Mouse (Mus musculus) heart, embryonic 12.5 days (tissue): ENCODE measurements at regions not wholly inside any gene's neighbourhood (a gene's known extent, or its start where the extent isn't known, plus 50 kb on each side); places are given as distances from the start of the nearest gene placed in this dataset.

Source experiments
- ATAC-seq: fragments of 200-750 bp; cut with Nextera tagmentation; 2 replicates; pipeline ENCODE4 v1.8.0; 2017; ENCODE audit warnings: moderate TSS enrichment, moderate library complexity; ENCODE audit not compliant: insufficient number of reproducible peaks, low FRiP score
- H3K27ac ChIP-seq: fragments of 300-500 bp; sonication (generic); 2 replicates; pipeline ENCODE4 v1.5.1; 2016; ENCODE audit warnings: mild to moderate bottlenecking, moderate library complexity; ENCODE audit not compliant: poor library complexity, severe bottlenecking
- H3K27me3 ChIP-seq: fragments of 300-500 bp; sonication (generic); replicated peaks from 2 replicates; pipeline ENCODE4 v1.6.1; 2016; ENCODE audit warnings: mild to moderate bottlenecking, moderate library complexity
- H3K36me3 ChIP-seq: fragments of 300-500 bp; sonication (generic); 2 replicates; pipeline ENCODE4 v1.6.1; 2016; ENCODE audit warnings: mild to moderate bottlenecking, moderate library complexity
- H3K4me1 ChIP-seq: fragments of 300-500 bp; sonication (generic); replicated peaks from 2 replicates; pipeline ENCODE4 v1.6.1; 2016; ENCODE audit warnings: mild to moderate bottlenecking
- H3K4me2 ChIP-seq: fragments of 300-500 bp; sonication (generic); 2 replicates; pipeline ENCODE4 v1.6.1; 2016; ENCODE audit warnings: mild to moderate bottlenecking, moderate library complexity
- H3K4me3 ChIP-seq: fragments of 300-500 bp; sonication (generic); 2 replicates; pipeline ENCODE4 v1.5.1; 2016; ENCODE audit warnings: mild to moderate bottlenecking
- H3K9ac ChIP-seq: fragments of 300-500 bp; sonication (generic); 2 replicates; pipeline ENCODE4 v1.6.1; 2016; ENCODE audit warnings: mild to moderate bottlenecking, moderate library complexity
- H3K9me3 ChIP-seq: fragments of 300-500 bp; sonication (generic); replicated peaks from 2 replicates; pipeline ENCODE4 v1.6.1; 2016; ENCODE audit warnings: mild to moderate bottlenecking, moderate library complexity
- WGBS: fragments of 180-500 bp; shearing (Covaris S2); methylation state at CpG from one replicate; pipeline ENCODE4 v1.1.7; 2016; 5-methylcytosine and 5-hydroxymethylcytosine counted together

DNA sequence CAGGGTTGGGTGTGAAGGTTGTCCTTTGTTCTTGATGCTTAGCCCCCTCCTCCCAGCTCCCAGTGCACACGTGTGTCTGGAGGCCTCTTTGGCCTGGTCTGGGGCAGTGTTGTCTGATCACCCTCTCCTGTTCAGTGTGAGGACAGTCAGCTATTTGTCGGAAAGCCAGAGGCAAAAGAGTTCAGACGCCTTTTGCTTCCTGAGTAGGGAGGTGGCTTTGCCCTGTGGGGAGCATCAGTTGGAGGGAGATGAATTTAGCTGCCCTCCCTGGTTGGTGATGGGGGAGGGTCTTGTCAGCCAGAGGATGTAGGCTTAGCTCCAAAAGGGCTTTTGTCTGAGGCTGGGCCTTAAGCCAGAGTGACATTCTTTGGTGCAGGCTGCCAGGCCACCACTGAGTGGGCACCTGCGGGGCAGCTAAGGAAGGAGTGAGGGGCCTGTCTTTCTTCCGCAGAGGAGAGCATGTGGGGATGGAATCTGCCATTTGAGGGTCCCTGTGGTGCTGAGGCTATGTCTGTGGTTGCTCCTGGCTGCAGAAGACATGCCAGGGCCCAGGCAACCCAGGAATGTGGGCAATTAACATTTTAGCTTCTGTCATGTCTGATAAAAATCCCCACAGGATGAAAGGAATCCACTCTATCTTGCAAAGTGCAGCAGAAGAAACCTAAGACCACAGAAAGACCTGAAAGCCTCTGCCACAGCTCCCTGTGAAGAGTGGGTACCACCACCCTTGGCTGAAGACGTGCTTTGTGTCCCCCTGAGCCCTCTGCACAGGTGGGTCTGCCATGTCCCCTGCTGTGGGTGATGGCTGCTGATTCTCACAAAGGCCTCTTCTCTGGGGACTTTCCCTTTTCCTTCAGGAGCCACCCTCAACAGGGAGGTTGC lies 265.6 kb downstream of the Gm49356 start:
- no peak overlapping the region for H3K4me3 ChIP-seq
- H3K4me2 ChIP-seq, result no peak overlapping the region
- H3K4me1 ChIP-seq, result peaks cover 28% of the 10 kb centered on the region
- no peaks in the 10 kb centered on the region for H3K36me3 ChIP-seq
- peak overlapping the region; percentile 49 for H3K9ac ChIP-seq
- no peaks in the 10 kb centered on the region for H3K27me3 ChIP-seq
- H3K27ac ChIP-seq, result peak overlapping the region; percentile 39; the same call in 1 of the 2 replicates
- peak; percentile 25; the same call in 1 of the 2 replicates for ATAC-seq
- WGBS, result 25% methylated on average over 6 of the region's 6 CpGs
- H3K9me3 ChIP-seq, result no peaks in the 10 kb centered on the region

DNA sequence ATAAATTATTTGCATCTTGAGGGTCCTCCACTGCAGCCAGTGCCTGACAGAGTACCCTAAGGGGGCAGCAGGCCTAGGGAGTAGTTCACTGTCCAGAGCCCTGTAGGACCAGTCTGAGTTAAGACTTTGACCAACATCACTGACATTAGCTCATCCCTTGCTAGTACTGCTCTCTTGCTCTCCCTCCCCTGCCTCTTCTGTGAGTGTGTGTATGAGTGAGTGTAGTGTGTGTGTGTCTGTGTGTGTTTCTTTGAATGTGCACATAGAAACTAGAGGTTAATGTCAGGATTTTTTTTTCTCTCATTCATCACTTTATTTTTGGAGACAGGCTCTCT lies 266.2 kb downstream of the Gm49356 start:
- Histone ChIP-seq H3K4me3 (no peak overlapping the region), H3K4me1 (peaks cover 28% of the 10 kb centered on the region), H3K27ac (0 out of 2 replicates have a peak overlapping the region, but pooled peaks have one; percentile 39), H3K36me3 (no peaks in the 10 kb centered on the region), H3K27me3 (no peaks in the 10 kb centered on the region), H3K9me3 (no peaks in the 10 kb centered on the region), H3K9ac (peak overlapping the region; percentile 49; the same call in 1 of the 2 replicates), H3K4me2 (no peak overlapping the region)
- ATAC-seq, result no peak

DNA sequence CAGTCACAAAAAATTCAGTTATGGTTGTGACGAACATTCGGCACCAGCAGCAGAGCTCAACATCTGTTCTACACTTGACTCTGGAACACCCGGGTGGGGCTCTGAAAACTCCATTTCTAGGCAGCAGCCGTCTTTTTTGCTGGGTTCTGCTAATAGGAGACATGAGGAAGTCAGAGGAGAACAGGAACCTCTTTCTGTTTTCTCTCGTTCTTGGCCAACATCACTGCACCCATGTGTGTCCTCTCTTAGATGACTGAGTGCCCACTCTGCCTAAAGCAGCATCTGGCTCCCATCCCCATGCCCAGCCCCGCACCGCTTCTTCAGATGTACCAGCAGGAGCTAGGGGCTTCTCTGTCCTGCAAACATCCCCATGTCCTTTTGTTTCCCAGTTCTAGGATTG lies 267.2 kb downstream of the Gm49356 start:
- H3K4me1 ChIP-seq, result peaks cover 28% of the 10 kb centered on the region
- H3K9me3 ChIP-seq, result no peaks in the 10 kb centered on the region
- H3K4me3 ChIP-seq, result no peak overlapping the region
- no peak overlapping the region for H3K27ac ChIP-seq
- no peak overlapping the region for H3K9ac ChIP-seq
- WGBS, result 89% methylated on average over 7 of the region's 7 CpGs
- no peak for ATAC-seq
- H3K4me2 ChIP-seq, result no peak overlapping the region
- no peaks in the 10 kb centered on the region for H3K27me3 ChIP-seq
- H3K36me3 ChIP-seq, result no peaks in the 10 kb centered on the region

DNA sequence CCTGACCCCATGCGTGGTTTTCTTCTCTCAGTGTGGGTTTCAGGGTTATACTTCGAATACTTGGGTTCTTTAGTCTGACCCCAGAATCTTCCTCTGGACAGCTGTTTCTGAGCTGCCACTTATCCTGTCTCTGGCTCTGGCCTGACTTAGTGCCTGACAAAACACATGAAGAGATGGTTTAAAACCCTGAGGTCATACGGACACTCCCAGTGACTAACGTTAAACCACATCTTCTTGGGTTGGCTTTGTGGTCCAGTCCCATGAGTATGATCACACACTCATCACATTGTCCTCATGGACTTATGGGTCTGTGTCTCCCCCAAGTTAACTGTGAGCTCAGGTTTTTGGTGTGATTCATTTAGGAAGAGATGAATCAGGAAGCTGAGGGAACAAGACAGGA lies 269.7 kb downstream of the Gm49356 start:
- H3K4me1 ChIP-seq, result peaks cover 28% of the 10 kb centered on the region
- peak overlapping the region; percentile 19 for H3K27ac ChIP-seq
- WGBS, result 77% methylated on average over 4 of the region's 4 CpGs
- no peak overlapping the region for H3K9ac ChIP-seq
- H3K27me3 ChIP-seq, result no peaks in the 10 kb centered on the region
- H3K4me2 ChIP-seq, result no peak overlapping the region
- no peaks in the 10 kb centered on the region for H3K36me3 ChIP-seq
- no peak overlapping the region for H3K4me3 ChIP-seq
- no peak for ATAC-seq
- H3K9me3 ChIP-seq, result no peaks in the 10 kb centered on the region

DNA sequence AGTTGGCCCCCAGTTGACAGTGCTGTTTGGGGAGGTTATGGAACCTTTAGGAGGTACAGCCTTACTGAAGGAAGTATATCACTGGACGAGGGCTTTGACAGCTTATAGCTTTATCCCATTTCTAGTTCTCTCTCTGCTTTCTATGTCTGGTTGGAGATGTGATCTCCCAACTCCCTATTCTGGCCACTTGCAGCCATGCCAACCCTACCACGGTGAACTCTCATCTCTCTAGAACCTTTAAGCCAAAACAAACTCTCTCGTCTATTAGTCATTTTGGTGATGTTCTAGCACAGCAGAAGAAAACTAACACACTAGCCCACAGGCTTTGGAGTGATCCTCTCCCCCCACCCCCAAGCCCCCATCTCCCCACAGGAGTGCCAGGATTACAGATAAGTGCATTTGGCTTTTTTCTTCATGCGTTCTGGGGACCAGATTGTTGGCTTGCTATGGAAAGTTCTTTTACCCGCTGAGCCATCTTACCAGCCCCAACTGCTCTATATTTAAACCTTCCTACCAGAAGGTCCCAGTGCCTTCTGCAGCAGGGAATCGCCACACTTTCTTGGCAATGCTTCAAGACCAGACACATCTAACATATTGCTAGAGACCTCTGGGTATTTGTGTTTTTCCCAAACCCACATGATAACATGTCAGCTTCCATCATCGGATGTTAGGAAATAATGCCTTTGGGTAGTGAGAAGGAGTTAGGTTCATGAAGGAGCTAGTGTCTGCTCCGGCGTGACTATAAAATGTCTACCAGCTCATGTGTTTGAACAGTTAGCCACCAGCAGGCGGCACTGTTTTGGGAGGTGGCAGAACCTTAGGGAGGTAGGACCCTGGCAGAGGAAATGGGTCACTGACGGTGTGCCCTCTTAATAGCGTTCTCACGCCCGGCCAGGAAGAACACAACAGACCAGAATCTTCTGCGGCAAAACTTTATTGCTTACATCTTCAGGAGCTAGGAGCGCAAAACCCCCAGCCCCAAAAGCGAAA lies 272.1 kb downstream of the Gm49356 start:
- Histone ChIP-seq H3K4me1 (peaks cover 9% of the 10 kb centered on the region), H3K36me3 (no peaks in the 10 kb centered on the region), H3K4me2 (no peak overlapping the region), H3K27ac (no peak overlapping the region), H3K9ac (no peak overlapping the region), H3K4me3 (no peak overlapping the region), H3K9me3 (no peaks in the 10 kb centered on the region), H3K27me3 (no peaks in the 10 kb centered on the region)
- WGBS, result 92% methylated on average over 16 of the region's 17 CpGs
- no peak for ATAC-seq

DNA sequence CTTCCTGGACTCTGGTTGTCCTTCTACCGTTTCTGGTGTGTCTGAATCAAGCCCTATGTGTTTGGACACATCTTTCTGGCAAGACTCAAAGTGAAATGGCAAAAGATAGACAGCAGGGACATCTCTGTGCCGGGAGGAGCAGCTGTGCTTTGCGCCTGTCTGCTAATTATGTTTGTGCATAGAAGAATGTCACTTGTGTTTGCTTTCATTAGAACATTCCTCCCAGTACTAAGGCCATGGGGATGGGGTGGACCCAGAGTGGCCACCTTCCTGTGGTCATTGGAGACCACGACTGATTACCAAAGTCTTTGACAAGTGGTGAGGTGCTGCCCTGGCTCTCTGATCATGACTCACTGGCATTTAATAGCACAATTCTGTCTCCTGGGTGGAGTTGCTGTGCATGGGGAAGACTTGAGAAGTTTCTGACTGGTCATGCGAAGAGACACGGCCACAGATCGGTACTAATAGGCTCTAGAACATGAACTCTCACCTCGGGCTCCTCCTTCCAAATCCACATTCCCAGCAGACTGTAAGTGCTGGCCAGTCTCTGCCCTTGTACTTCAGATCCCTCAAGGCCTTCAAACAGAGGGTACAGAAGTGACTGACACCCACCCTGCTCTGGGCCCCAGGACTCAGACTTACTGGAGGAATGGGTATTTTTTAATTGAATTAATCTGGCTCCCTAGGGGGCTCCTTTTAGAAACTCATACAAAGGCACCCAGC lies 279.0 kb downstream of the Gm49356 start:
- Histone ChIP-seq H3K9me3 (peaks cover 6% of the 10 kb centered on the region), H3K9ac (no peak overlapping the region), H3K4me2 (no peak overlapping the region), H3K27me3 (no peaks in the 10 kb centered on the region), H3K4me1 (peaks cover 19% of the 10 kb centered on the region), H3K36me3 (no peaks in the 10 kb centered on the region), H3K4me3 (no peak overlapping the region), H3K27ac (no peak overlapping the region)
- WGBS, result 88% methylated on average over 8 of the region's 8 CpGs
- no peak for ATAC-seq

DNA sequence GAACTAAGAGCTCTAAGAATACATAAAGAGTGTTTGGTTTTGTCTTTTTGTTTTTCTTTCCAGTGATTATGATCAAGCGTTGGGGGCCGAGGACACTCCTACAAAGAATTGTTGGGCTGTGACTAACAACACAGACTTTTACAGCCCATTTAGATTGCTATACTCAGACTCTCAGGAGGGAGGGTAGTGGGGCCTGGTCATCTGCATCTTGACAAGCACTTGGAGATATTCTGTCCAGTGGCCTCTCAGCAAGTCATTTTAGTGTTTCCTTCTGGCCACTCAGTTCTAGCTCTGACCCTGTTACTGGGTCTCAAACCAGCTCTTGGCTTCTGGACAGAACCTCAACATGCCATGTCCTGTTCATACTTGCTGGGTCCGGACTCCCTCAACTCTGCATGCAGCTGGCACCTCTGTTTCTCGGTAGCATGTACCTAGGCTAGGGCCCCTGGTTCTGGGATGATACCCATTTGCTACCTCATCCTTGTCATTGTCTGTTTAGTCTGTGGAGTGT lies 279.6 kb downstream of the Gm49356 start:
- Histone ChIP-seq H3K36me3 (no peaks in the 10 kb centered on the region), H3K4me1 (peaks cover 24% of the 10 kb centered on the region), H3K4me3 (no peak overlapping the region), H3K27me3 (no peaks in the 10 kb centered on the region), H3K27ac (no peak overlapping the region), H3K9ac (no peak overlapping the region), H3K9me3 (peaks cover 6% of the 10 kb centered on the region), H3K4me2 (no peak overlapping the region)
- ATAC-seq, result no peak
- WGBS, result 79% methylated on average over 4 of the region's 4 CpGs

DNA sequence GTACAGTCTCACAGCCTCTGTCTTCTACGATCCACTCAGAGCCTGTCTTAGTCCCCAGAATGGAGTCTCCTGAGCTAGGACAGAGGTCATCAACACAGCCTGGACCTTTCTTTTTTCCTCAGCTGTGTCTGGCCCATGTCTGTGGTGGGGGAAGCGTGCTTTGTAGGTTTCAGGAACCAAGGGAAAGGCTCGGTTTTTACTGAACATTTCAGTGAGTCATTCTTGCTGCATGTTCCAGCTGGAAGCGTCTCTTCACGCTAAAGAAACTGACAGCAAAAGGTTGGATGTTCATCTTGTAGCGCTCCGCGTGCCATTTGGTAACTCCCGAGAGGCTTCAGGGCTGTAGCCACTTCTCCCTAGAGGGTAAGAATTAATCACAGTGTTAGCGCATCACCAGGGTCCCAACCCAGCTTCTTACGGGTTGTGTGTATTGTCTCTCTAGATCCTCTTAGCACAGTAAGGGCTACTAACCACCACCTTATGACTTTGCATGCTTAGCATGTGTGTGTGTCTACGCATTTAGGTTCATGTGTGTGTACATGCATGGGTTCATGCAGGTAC lies 280.2 kb downstream of the Gm49356 start:
- Histone ChIP-seq H3K27ac (no peak overlapping the region), H3K4me3 (no peak overlapping the region), H3K4me2 (no peak overlapping the region), H3K4me1 (peaks cover 30% of the 10 kb centered on the region), H3K9ac (no peak overlapping the region), H3K9me3 (peaks cover 6% of the 10 kb centered on the region), H3K36me3 (no peaks in the 10 kb centered on the region), H3K27me3 (no peaks in the 10 kb centered on the region)
- ATAC-seq, result no peak
- WGBS, result 87% methylated on average over 12 of the region's 12 CpGs

DNA sequence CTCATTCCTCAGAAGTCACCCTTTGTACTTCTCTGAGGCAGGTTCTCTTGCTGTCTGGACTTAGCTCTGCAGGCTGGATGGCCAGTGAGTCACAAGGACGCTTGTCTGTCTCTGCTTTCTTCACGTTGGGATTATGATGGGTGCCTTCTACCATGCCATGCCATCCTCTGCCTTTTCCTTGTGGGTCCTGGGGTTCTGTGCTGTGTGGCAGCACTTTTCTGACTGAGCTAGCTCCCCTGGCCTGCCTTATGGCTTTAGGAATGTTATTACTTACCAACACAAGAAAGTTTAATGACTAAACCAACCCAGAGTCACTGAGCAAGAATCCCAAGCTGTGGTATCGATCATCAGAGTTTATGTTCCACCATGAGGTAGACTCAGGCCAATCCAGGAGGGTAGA lies 280.7 kb downstream of the Gm49356 start:
- peaks cover 6% of the 10 kb centered on the region for H3K9me3 ChIP-seq
- no peak overlapping the region for H3K4me2 ChIP-seq
- no peak overlapping the region for H3K4me3 ChIP-seq
- H3K9ac ChIP-seq, result no peak overlapping the region
- no peaks in the 10 kb centered on the region for H3K36me3 ChIP-seq
- H3K27me3 ChIP-seq, result no peaks in the 10 kb centered on the region
- WGBS, result 74% methylated on average over 3 of the region's 3 CpGs
- H3K4me1 ChIP-seq, result peaks cover 36% of the 10 kb centered on the region
- H3K27ac ChIP-seq, result no peak overlapping the region
- ATAC-seq, result no peak

DNA sequence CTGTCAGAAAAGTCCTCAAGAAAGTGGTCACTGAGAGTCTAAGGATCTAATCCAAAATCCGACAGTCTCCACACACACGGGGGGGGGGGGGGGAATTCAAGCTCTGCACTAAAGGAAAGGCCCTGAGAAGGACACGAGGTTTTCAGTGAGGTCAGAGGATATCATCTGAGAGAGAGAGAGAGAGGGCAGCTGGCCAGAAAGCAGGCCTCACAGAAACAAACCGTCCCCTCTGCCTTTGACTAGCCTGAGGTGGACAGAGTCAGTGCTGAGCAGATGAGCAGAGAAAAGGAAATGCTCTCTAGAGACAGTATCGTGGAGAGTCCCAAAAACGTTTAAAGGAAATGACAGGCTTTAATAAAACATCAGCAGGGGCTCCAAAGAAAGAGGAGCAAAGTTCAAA lies 282.0 kb downstream of the Gm49356 start:
- no peak overlapping the region for H3K9ac ChIP-seq
- H3K4me1 ChIP-seq, result peaks cover 42% of the 10 kb centered on the region
- WGBS, result 11% methylated on average over 6 of the region's 6 CpGs
- H3K36me3 ChIP-seq, result no peaks in the 10 kb centered on the region
- peak overlapping the region; percentile 59 for H3K27ac ChIP-seq
- peaks cover 6% of the 10 kb centered on the region for H3K9me3 ChIP-seq
- H3K4me3 ChIP-seq, result no peak overlapping the region
- H3K27me3 ChIP-seq, result no peaks in the 10 kb centered on the region
- H3K4me2 ChIP-seq, result no peak overlapping the region
- no peak for ATAC-seq
